In the genomic region with DNA sequence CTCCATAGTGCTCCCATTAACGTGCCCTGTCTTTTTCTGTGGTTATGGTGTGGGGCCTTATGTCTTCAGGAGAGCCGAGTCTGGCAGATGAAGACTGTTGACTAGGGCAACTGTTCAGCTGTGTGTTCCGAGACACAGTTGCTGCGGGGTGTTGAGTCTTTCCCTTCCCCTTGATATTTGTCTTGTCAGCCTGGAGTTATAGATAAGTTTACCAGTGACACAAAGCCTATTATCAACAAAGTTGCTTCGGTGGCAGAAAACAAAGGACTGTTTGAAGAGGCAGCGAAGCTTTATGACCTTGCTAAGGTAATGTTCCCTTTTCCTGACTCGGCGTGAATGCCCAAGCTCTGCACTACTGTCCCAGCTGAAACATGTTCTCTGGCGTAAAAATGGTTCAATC, we compare ENCODE assay signal across 17 mouse cellular contexts. TPM values are rescaled to one million over a fixed set of nuclear protein-coding genes. Genes with fewer than 3 reads are reported as not detected.
DNase-seq lines count a peak whose midpoint lies in the region; ATAC-seq lines count a peak whose summit lies in the region.
"Had no signal": no experiment of that assay in that cellular context is flagged by ENCODE, and none has a peak within 500 bp of the region (broad histone marks: within the 10 kb centered on the region; RNA-seq: fewer than 3 reads in every experiment).

No protein-coding gene starts in this region.

- H3K4me3 ChIP-seq in liver, embryonic 11.5 days (ENCODE audit: low read depth, low read length): no peak overlapping the region
- H3K4me3 ChIP-seq in liver, embryonic 15.5 days (replicated peaks): no peak overlapping the region
- H3K4me3 ChIP-seq: erythroblast, embryonic 14.5 days; forebrain, embryonic 15.5 days; hindbrain, embryonic 12.5 days; neural tube, embryonic 15.5 days had no signal

- H3K27ac ChIP-seq in liver, embryonic 11.5 days (ENCODE audit: low read depth, low read length): peak overlapping the region; percentile 59
- peak overlapping the region; percentile 63 for H3K27ac ChIP-seq in liver, embryonic 15.5 days (replicated peaks)
- H3K27ac ChIP-seq: forebrain, embryonic 15.5 days; hindbrain, embryonic 12.5 days; neural tube, embryonic 15.5 days had no signal

- H3K36me3 ChIP-seq in liver, embryonic 11.5 days (ENCODE audit: control insufficient read depth, insufficient read depth, low read length): peaks cover 28% of the 10 kb centered on the region; the same call in 1 of the 2 replicates
- H3K36me3 ChIP-seq in liver, embryonic 15.5 days (replicated peaks): peaks cover 63% of the 10 kb centered on the region

- 62% methylated on average over 9 of the region's 9 CpGs for WGBS in liver, embryonic 11.5 days
- WGBS in liver, embryonic 15.5 days (ENCODE audit: insufficient replicate concordance): 21% methylated on average over 9 of the region's 9 CpGs

- no peak overlapping the region for H3K9ac ChIP-seq in liver, embryonic 11.5 days (ENCODE audit: low read depth, low read length)
- no peak overlapping the region for H3K9ac ChIP-seq in liver, embryonic 15.5 days
- H3K9ac ChIP-seq: forebrain, embryonic 15.5 days; hindbrain, embryonic 12.5 days; neural tube, embryonic 15.5 days had no signal

- intact Hi-C loops in left cerebral cortex, postnatal 10 days (cut with DNase I): no loop called here

- peak; percentile 72 for ATAC-seq in liver, embryonic 11.5 days (replicated peaks; ENCODE audit: low FRiP score)
- peak; percentile 52 for ATAC-seq in common myeloid progenitor, adult 5-6 weeks (replicated peaks; ENCODE audit: low read depth, poor library complexity, severe bottlenecking)
- peak; percentile 72 for ATAC-seq in liver, embryonic 15.5 days (ENCODE audit: insufficient read depth)
- ATAC-seq: forebrain, embryonic 15.5 days had no signal

- H3K4me1 ChIP-seq in liver, embryonic 11.5 days (replicated peaks; ENCODE audit: control insufficient read depth, insufficient read depth, low read length): peaks cover 9% of the 10 kb centered on the region
- H3K4me1 ChIP-seq in liver, embryonic 15.5 days (replicated peaks): peaks cover 17% of the 10 kb centered on the region
- H3K4me1 ChIP-seq: forebrain, embryonic 15.5 days; hindbrain, embryonic 12.5 days; neural tube, embryonic 15.5 days had no signal

- DNase-seq in liver, embryonic 11.5 days (ENCODE audit: low spot score): no peak
- DNase-seq in liver: no peak
- peak; percentile 21 for DNase-seq in testis, postnatal 14 days (ENCODE audit: low spot score)
- no peak for DNase-seq in cerebellum, adult 11-12 months
- no peak for DNase-seq in left cerebral cortex, postnatal 10 days (ENCODE audit: extremely low spot score in 1 of 2, low spot score in 2 of 2)
- DNase-seq: adrenal gland, postnatal 25 days; cerebellum, postnatal 14 days; layer of hippocampus, adult 9-11 months; retina, postnatal 1 day had no signal

- no peaks in the 10 kb centered on the region for H3K27me3 ChIP-seq in liver, embryonic 11.5 days (replicated peaks; ENCODE audit: control insufficient read depth, insufficient read depth, low read length)
- H3K27me3 ChIP-seq in liver, embryonic 15.5 days: no peaks in the 10 kb centered on the region
- H3K27me3 ChIP-seq: forebrain, embryonic 15.5 days; hindbrain, embryonic 12.5 days; neural tube, embryonic 15.5 days had no signal

- H3K4me2 ChIP-seq in liver, embryonic 11.5 days: no peak overlapping the region
- 0 out of 2 replicates have a peak overlapping the region, but pooled peaks have one; percentile 27 for H3K4me2 ChIP-seq in liver, embryonic 15.5 days
- H3K4me2 ChIP-seq: forebrain, embryonic 15.5 days; hindbrain, embryonic 12.5 days; midbrain, embryonic 11.5 days; neural tube, embryonic 15.5 days had no signal

- H3K9me3 ChIP-seq in liver, embryonic 11.5 days (ENCODE audit: control insufficient read depth, low read length): no peaks in the 10 kb centered on the region
- H3K9me3 ChIP-seq in liver, embryonic 15.5 days (replicated peaks): no peaks in the 10 kb centered on the region
- H3K9me3 ChIP-seq: forebrain, embryonic 15.5 days; hindbrain, embryonic 12.5 days; neural tube, embryonic 15.5 days had no signal

RNA-seq across cellular contexts. Expression of gene Slc12a3, which starts 21.3 kb away (rescaled TPM):
- not detected in 2 replicates for polyA plus RNA-seq in liver, embryonic 11.5 days (2014; fragmentation: Nextera tagmentation; extraction: Ambion mirVana)
- total RNA-seq in common myeloid progenitor, adult 5-6 weeks (2017): 0.49 TPM in 1 of 2 replicates, not detected in the other
- 0.15 and 0.37 TPM in 2 replicates for polyA plus RNA-seq in liver, embryonic 15.5 days (2015; fragmentation: Nextera tagmentation; extraction: Ambion mirVana)
- total RNA-seq in left cerebral cortex, postnatal 10 days (2021): under 1 TPM; 0.30 to 0.62 TPM
- polyA plus RNA-seq: erythroblast, embryonic 14.5 days; forebrain, embryonic 15.5 days; hindbrain, embryonic 12.5 days; midbrain, embryonic 11.5 days; stomach, embryonic 14.5 days had no signal
